Mouse (Mus musculus): ENCODE data around the gene C4bp. TPM values are rescaled to one million over a fixed set of nuclear protein-coding genes. Genes with fewer than 3 reads are reported as not detected.

Gene C4bp
- polyA plus RNA-seq, 1 experiment: not detected

GRCm38 (mm10) chr1:130633316-130633715 is 28.1 kb downstream of the C4bp start:
- Histone ChIP-seq H3K27me3 (ENCODE audit: control insufficient read depth, insufficient read depth, low read length) (no peaks in the 10 kb centered on the region), H3K27ac (ENCODE audit: insufficient read depth, low read length) (no peak overlapping the region), H3K4me3 (replicated peaks; ENCODE audit: insufficient read depth, low read depth, low read length) (no peak overlapping the region), H3K4me1 (ENCODE audit: control insufficient read depth, insufficient read depth, low read length) (no peaks in the 10 kb centered on the region)
- 83% methylated on average over 8 of the region's 8 CpGs for WGBS
- TF ChIP-seq POLR2A (IDR thresholded peaks at IDR 0.05; ENCODE audit: borderline replicate concordance, insufficient read depth, low read length) (no peak), CTCF (IDR thresholded peaks at IDR 0.05; ENCODE audit: borderline replicate concordance, insufficient read depth, low read depth, low read length) (no peak)
- no peak for DNase-seq

DNA sequence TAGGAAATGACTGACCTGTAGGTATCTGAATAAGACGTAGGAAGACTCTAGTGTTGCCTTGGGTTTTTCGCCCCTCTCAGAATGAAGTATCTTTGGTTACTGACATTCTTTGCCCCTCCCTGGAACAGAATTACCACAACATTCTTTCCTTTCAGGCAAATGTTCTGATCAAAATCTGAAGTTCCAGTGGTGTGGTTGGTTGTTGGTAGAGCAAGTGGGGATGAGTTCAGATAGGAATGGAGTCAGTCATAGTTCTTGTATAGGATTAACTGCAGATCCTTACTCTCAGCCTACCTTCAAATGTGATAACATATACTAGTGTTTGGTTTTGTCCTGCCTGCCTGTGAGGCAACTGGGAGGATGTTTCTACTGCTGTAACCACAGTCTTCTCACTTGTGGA is 31.9 kb downstream of the C4bp start, which contains the start of gene Zp3r:
TSS of gene Zp3r (minus strand) at position 101 of the 400 bp plus-strand sequence.
- TF ChIP-seq POLR2A (IDR thresholded peaks at IDR 0.05; ENCODE audit: borderline replicate concordance, insufficient read depth, low read length) (no peak), CTCF (IDR thresholded peaks at IDR 0.05; ENCODE audit: borderline replicate concordance, insufficient read depth, low read depth, low read length) (no peak)
- Histone ChIP-seq H3K27me3 (ENCODE audit: control insufficient read depth, insufficient read depth, low read length) (no peaks in the 10 kb centered on the region), H3K27ac (ENCODE audit: insufficient read depth, low read length) (no peak within 1 kb of the TSS), H3K4me1 (ENCODE audit: control insufficient read depth, insufficient read depth, low read length) (no peaks in the 10 kb centered on the region), H3K4me3 (replicated peaks; ENCODE audit: insufficient read depth, low read depth, low read length) (no peak within 1 kb of the TSS)
- DNase-seq: no peak
- 96% methylated on average over 2 of the region's 2 CpGs for WGBS

- no peak for TF ChIP-seq CTCF (IDR thresholded peaks at IDR 0.05; ENCODE audit: borderline replicate concordance, insufficient read depth, low read depth, low read length)
- TF ChIP-seq POLR2A (IDR thresholded peaks at IDR 0.05; ENCODE audit: borderline replicate concordance, insufficient read depth, low read length): no peak
- Histone ChIP-seq H3K4me1 (ENCODE audit: control insufficient read depth, insufficient read depth, low read length) (no peaks in the 10 kb centered on the region), H3K4me3 (replicated peaks; ENCODE audit: insufficient read depth, low read depth, low read length) (no peak overlapping the region), H3K27ac (ENCODE audit: insufficient read depth, low read length) (no peak overlapping the region), H3K27me3 (ENCODE audit: control insufficient read depth, insufficient read depth, low read length) (no peaks in the 10 kb centered on the region)
- 97% methylated on average over 2 of the region's 2 CpGs for WGBS
- DNase-seq: no peak
These were observed 65.1 kb downstream of the C4bp start for GRCm38 (mm10) chr1:130596291-130596690.

- H3K27me3 ChIP-seq (ENCODE audit: control insufficient read depth, insufficient read depth, low read length): no peaks in the 10 kb centered on the region
- 59% methylated on average over 9 of the region's 9 CpGs for WGBS
These were observed 72.8 kb downstream of the C4bp start for GRCm38 (mm10) chr1:130588659-130589058.

More at GRCm38 (mm10) chr1:130588659-130589058, 72.8 kb downstream of the C4bp start:
- no peak overlapping the region for H3K27ac ChIP-seq (ENCODE audit: insufficient read depth, low read length)
- TF ChIP-seq POLR2A (IDR thresholded peaks at IDR 0.05; ENCODE audit: borderline replicate concordance, insufficient read depth, low read length) (no peak), CTCF (IDR thresholded peaks at IDR 0.05; ENCODE audit: borderline replicate concordance, insufficient read depth, low read depth, low read length) (no peak)
- DNase-seq: no peak
- H3K4me3 ChIP-seq (replicated peaks; ENCODE audit: insufficient read depth, low read depth, low read length): no peak overlapping the region
- no peaks in the 10 kb centered on the region for H3K4me1 ChIP-seq (ENCODE audit: control insufficient read depth, insufficient read depth, low read length)

Other genes starting within 250 kb of the C4bp start
- not detected in 2 replicates for gene Cd55b, start 238.6 kb downstream of the C4bp start, polyA plus RNA-seq (2012; rRNA removed)
- gene Cd55, start 198.9 kb downstream of the C4bp start, polyA plus RNA-seq (2012; rRNA removed): 4.1 and 4.8 TPM in 2 replicates
- gene Zp3r, start 32.0 kb downstream of the C4bp start, polyA plus RNA-seq (2012; rRNA removed): not detected in 2 replicates
- gene Gm29427, start 54.2 kb upstream of the C4bp start, polyA plus RNA-seq (2012; rRNA removed): not detected in 2 replicates
- gene Yod1, start 55.7 kb upstream of the C4bp start, polyA plus RNA-seq (2012; rRNA removed): 7.6 and 7.8 TPM in 2 replicates
- 42.6 and 42.8 TPM in 2 replicates for gene Pfkfb2, start 67.6 kb upstream of the C4bp start, polyA plus RNA-seq (2012; rRNA removed)
- gene AA986860, start 70.3 kb upstream of the C4bp start, polyA plus RNA-seq (2012; rRNA removed): 2.9 TPM in 2 replicates
- 0.07 TPM in 1 of 2 replicates, not detected in the other for gene Fcamr, start 139.3 kb upstream of the C4bp start, polyA plus RNA-seq (2012; rRNA removed)
- 0.05 and 0.16 TPM in 2 replicates for gene Pigr, start 165.1 kb upstream of the C4bp start, polyA plus RNA-seq (2012; rRNA removed)
- gene Fcmr, start 204.0 kb upstream of the C4bp start, polyA plus RNA-seq (2012; rRNA removed): 0.82 and 1.1 TPM in 2 replicates
- gene Il24, start 225.8 kb upstream of the C4bp start, polyA plus RNA-seq (2012; rRNA removed): not detected in 2 replicates
- gene Il20, start 249.8 kb upstream of the C4bp start, polyA plus RNA-seq (2012; rRNA removed): not detected in 2 replicates

Data from cerebellum, adult 2 months (tissue).